Mouse (Mus musculus): Measurements from ENCODE around the gene Tubb2a. TPM values are rescaled to one million over a fixed set of nuclear protein-coding genes. Genes with fewer than 3 reads are reported as not detected.

Tubb2a gene
- polyA plus RNA-seq, 1 experiment, result 850 TPM

DNA sequence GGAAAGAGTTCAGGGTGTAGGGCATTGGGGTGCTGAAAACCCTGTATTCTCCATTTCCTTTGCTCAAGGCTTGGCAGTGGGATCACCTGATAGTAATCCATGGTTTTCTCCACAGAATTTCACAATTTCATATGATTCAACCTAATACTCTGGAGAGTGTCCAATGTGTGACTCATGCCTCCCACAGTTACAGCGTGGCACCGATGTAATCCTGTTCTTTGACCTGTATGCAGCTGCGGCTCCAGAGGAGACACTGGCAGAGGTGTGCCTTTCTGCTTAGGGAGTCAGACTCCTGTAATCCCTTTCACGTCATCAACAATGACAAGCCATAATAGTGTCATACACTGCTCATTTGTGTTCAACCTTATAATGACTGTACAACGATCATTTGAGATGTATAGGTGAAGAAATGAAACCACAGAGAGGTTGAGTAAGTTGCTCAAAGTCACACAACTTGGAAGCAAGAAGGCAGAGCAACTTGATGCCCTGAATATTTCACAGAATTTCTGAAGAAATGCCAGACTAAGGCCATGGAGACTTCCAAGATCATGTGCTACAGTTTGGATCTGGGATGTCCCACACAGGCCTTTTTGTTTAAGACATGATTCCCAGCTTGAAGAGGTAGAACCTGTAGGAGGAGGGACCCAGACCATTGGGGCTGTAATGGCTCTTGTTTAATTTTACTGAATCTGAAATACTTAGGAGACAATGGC, 34.7 kb upstream of the Tubb2a start:
- Histone ChIP-seq H3K27ac (ENCODE audit: insufficient read depth, low read length) (no peak overlapping the region), H3K27me3 (ENCODE audit: control insufficient read depth, insufficient read depth, low read length) (no peaks in the 10 kb centered on the region), H3K4me3 (replicated peaks; ENCODE audit: insufficient read depth, low read depth, low read length) (no peak overlapping the region), H3K4me1 (ENCODE audit: control insufficient read depth, insufficient read depth, low read length) (no peaks in the 10 kb centered on the region)
- WGBS, result 51% methylated on average over 5 of the region's 5 CpGs
- DNase-seq, result peak in 1 of 2 experiments; percentile 15
- TF ChIP-seq CTCF (IDR thresholded peaks at IDR 0.05; ENCODE audit: borderline replicate concordance, insufficient read depth, low read depth, low read length), result no peak
- no peak for TF ChIP-seq POLR2A (IDR thresholded peaks at IDR 0.05; ENCODE audit: borderline replicate concordance, insufficient read depth, low read length)

DNA sequence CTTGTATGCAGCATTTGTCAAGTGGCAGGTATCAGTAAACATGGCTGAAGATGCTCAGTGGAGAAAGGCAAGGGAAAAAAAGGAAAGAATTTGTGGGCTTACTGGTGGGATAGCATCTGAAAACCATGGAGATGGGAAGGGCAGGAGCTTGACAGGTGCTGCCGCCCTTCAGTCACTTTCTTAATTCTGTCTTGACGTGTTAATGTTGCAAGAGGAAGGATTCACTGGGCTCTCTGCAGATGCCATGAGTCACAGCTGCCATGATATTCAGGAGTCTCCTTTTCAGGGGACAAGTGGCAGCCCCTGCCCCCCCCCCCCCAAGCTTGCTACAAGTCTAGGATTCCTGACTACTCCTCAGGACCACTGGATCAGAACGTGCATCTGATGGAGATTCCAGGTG, 34.1 kb upstream of the Tubb2a start:
- no peak for DNase-seq
- Histone ChIP-seq H3K27me3 (ENCODE audit: control insufficient read depth, insufficient read depth, low read length) (no peaks in the 10 kb centered on the region), H3K27ac (ENCODE audit: insufficient read depth, low read length) (no peak overlapping the region), H3K4me1 (ENCODE audit: control insufficient read depth, insufficient read depth, low read length) (no peaks in the 10 kb centered on the region), H3K4me3 (replicated peaks; ENCODE audit: insufficient read depth, low read depth, low read length) (no peak overlapping the region)
- TF ChIP-seq CTCF (IDR thresholded peaks at IDR 0.05; ENCODE audit: borderline replicate concordance, insufficient read depth, low read depth, low read length) (no peak), POLR2A (IDR thresholded peaks at IDR 0.05; ENCODE audit: borderline replicate concordance, insufficient read depth, low read length) (no peak)
- 83% methylated on average over 3 of the region's 3 CpGs for WGBS

DNA sequence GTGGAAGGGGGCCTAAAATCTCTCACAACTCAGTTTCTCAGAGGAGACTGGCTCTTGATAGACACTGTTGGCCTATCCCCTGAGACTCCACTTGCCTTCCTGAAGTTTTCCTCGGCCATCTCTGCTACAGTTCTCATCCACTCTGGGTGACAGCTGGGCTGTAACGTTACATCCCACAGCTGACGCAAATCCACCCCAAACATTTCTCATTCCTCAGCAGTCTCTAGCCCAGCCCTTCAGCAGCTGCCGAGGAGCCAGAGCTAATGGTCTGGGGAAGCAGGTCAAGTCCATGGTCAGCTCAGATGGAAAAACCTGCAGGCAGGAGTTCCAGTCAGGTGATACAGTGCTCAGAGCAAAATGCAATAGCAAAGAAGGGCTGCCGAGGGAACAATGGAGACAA, 33.2 kb upstream of the Tubb2a start:
- no peaks in the 10 kb centered on the region for H3K4me1 ChIP-seq (ENCODE audit: control insufficient read depth, insufficient read depth, low read length)
- TF ChIP-seq POLR2A (IDR thresholded peaks at IDR 0.05; ENCODE audit: borderline replicate concordance, insufficient read depth, low read length) (no peak), CTCF (IDR thresholded peaks at IDR 0.05; ENCODE audit: borderline replicate concordance, insufficient read depth, low read depth, low read length) (no peak)
- no peaks in the 10 kb centered on the region for H3K27me3 ChIP-seq (ENCODE audit: control insufficient read depth, insufficient read depth, low read length)
- H3K27ac ChIP-seq (ENCODE audit: insufficient read depth, low read length), result no peak overlapping the region
- DNase-seq, result no peak
- no peak overlapping the region for H3K4me3 ChIP-seq (replicated peaks; ENCODE audit: insufficient read depth, low read depth, low read length)
- 59% methylated on average over 5 of the region's 5 CpGs for WGBS

DNA sequence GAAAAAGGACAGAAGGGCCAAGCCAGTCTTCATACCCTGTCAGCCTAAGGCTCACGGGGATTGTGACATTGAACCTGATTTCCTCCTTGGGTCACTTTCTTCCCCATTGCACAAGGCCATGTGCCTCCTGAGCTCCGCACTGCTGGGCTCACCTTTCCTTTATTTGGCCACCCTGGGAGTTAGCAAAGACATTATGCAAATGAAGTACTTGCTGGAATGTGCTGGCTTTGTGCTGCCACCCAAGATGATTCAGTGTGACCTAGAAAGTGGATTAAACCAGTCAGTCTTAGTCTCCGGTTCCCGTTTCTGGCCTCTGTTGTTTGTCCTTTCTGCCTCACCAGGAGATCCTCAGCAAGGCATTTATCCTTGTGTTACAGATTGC, 31.9 kb upstream of the Tubb2a start:
- no peaks in the 10 kb centered on the region for H3K27me3 ChIP-seq (ENCODE audit: control insufficient read depth, insufficient read depth, low read length)
- no peak for DNase-seq
- H3K4me1 ChIP-seq (ENCODE audit: control insufficient read depth, insufficient read depth, low read length), result no peaks in the 10 kb centered on the region
- WGBS, result 57% methylated on average over 4 of the region's 4 CpGs
- no peak overlapping the region for H3K4me3 ChIP-seq (replicated peaks; ENCODE audit: insufficient read depth, low read depth, low read length)
- TF ChIP-seq POLR2A (IDR thresholded peaks at IDR 0.05; ENCODE audit: borderline replicate concordance, insufficient read depth, low read length), result no peak
- no peak for TF ChIP-seq CTCF (IDR thresholded peaks at IDR 0.05; ENCODE audit: borderline replicate concordance, insufficient read depth, low read depth, low read length)
- no peak overlapping the region for H3K27ac ChIP-seq (ENCODE audit: insufficient read depth, low read length)

DNA sequence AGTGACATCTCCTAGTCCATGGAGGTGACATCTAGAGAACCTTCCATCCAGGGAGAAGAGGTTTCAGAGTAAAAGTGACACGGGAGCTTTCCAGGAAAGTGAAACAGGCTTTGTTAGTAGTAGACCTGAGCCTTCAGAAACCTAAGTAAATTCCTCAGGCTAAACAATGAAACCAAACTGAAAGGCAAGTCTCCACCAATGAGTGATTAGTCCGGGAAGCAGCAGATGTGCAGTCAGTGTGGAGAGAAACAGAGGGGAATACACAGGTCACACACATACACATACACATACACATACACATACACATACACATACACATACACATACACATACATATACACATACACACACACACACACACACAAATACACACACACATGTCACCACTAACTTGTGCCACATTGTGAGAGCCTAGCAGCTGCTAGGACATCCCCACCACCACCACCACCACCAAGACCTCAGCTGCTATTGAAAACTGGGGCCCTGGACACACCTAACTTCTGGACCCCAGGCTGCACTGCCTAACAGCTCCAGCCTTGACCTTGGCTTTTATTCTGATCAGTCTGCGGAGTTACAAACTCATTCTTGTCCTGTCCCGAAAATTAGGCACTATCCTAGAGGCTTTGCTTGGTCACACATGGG, 31.3 kb upstream of the Tubb2a start:
- H3K4me3 ChIP-seq (replicated peaks; ENCODE audit: insufficient read depth, low read depth, low read length), result no peak overlapping the region
- no peak for DNase-seq
- H3K27me3 ChIP-seq (ENCODE audit: control insufficient read depth, insufficient read depth, low read length), result no peaks in the 10 kb centered on the region
- H3K4me1 ChIP-seq (ENCODE audit: control insufficient read depth, insufficient read depth, low read length), result no peaks in the 10 kb centered on the region
- 79% methylated on average over 4 of the region's 4 CpGs for WGBS
- H3K27ac ChIP-seq (ENCODE audit: insufficient read depth, low read length), result no peak overlapping the region
- TF ChIP-seq POLR2A (IDR thresholded peaks at IDR 0.05; ENCODE audit: borderline replicate concordance, insufficient read depth, low read length) (no peak), CTCF (IDR thresholded peaks at IDR 0.05; ENCODE audit: borderline replicate concordance, insufficient read depth, low read depth, low read length) (no peak)

DNA sequence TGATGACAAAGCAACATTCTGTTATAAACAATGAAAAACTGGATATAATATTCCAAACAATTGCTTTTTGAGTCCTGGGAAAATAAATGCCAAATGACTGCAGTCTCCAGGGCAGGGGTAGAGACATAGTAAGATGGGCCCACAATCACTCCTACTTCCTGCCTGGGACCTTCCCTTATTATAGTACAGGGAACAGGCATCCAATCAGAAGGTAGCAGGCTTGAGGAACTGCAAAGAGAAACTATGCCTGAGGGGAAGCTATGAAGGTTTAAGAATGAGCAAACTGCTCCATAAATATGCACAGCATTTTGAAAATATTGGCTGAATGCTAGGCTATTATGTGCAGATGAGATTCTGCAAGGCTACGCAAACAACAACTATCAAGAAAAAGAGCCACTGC, 29.2 kb upstream of the Tubb2a start:
- no peaks in the 10 kb centered on the region for H3K27me3 ChIP-seq (ENCODE audit: control insufficient read depth, insufficient read depth, low read length)
- TF ChIP-seq CTCF (IDR thresholded peaks at IDR 0.05; ENCODE audit: borderline replicate concordance, insufficient read depth, low read depth, low read length), result no peak
- no peak for TF ChIP-seq POLR2A (IDR thresholded peaks at IDR 0.05; ENCODE audit: borderline replicate concordance, insufficient read depth, low read length)
- no peak overlapping the region for H3K27ac ChIP-seq (ENCODE audit: insufficient read depth, low read length)
- no peak for DNase-seq
- H3K4me3 ChIP-seq (replicated peaks; ENCODE audit: insufficient read depth, low read depth, low read length), result no peak overlapping the region
- 100% methylated on average over 1 of the region's 1 CpGs for WGBS
- H3K4me1 ChIP-seq (ENCODE audit: control insufficient read depth, insufficient read depth, low read length), result no peaks in the 10 kb centered on the region

DNA sequence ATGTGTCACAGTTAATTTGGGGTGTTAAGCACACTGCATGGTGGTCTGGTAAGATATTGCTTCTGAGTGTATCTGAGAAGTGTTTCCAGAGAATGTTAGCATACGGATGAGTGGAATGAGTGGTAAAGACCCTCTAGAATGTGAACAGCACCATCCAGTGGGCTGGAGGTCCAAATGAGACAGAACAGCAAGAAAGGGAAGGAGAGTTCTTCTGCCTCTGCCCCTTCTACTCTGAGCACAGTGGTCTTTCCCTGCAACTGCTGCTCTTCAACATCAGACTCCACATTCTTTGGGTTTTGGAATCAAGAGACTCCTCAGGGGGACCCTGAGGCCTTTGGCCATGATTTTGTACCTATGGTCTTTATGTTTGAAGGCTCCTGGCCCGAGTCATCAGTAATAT, 28.4 kb upstream of the Tubb2a start:
- Histone ChIP-seq H3K27me3 (ENCODE audit: control insufficient read depth, insufficient read depth, low read length) (no peaks in the 10 kb centered on the region), H3K27ac (ENCODE audit: insufficient read depth, low read length) (no peak overlapping the region), H3K4me1 (ENCODE audit: control insufficient read depth, insufficient read depth, low read length) (no peaks in the 10 kb centered on the region), H3K4me3 (replicated peaks; ENCODE audit: insufficient read depth, low read depth, low read length) (no peak overlapping the region)
- WGBS, result 89% methylated on average over 2 of the region's 2 CpGs
- DNase-seq, result no peak
- TF ChIP-seq CTCF (IDR thresholded peaks at IDR 0.05; ENCODE audit: borderline replicate concordance, insufficient read depth, low read depth, low read length) (no peak), POLR2A (IDR thresholded peaks at IDR 0.05; ENCODE audit: borderline replicate concordance, insufficient read depth, low read length) (no peak)

DNA sequence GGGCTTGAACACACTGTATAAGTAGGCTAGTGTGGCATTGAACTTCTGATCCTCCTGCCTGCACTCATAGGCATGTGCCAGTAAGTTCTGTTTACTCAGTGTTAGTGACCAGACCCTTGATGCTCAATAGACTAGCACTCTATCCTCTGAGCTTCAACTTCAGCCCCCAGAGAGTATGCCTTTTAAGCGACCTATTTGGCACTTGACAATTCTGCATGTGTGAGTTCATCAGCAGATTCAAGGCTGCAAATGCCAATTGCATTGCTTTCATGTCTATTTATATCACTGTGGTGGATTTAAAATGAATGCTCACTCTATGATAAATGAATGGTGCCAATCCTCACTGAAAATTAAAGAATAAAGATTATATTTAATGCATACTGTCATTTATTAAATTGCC, 27.6 kb upstream of the Tubb2a start:
- WGBS, result 18% methylated on average over 1 of the region's 1 CpGs
- no peak overlapping the region for H3K4me3 ChIP-seq (replicated peaks; ENCODE audit: insufficient read depth, low read depth, low read length)

More for the DNA sequence above, 27.6 kb upstream of the Tubb2a start:
- TF ChIP-seq POLR2A (IDR thresholded peaks at IDR 0.05; ENCODE audit: borderline replicate concordance, insufficient read depth, low read length), result no peak
- no peak for TF ChIP-seq CTCF (IDR thresholded peaks at IDR 0.05; ENCODE audit: borderline replicate concordance, insufficient read depth, low read depth, low read length)
- H3K27me3 ChIP-seq (ENCODE audit: control insufficient read depth, insufficient read depth, low read length), result no peaks in the 10 kb centered on the region
- no peak overlapping the region for H3K27ac ChIP-seq (ENCODE audit: insufficient read depth, low read length)
- no peak for DNase-seq
- no peaks in the 10 kb centered on the region for H3K4me1 ChIP-seq (ENCODE audit: control insufficient read depth, insufficient read depth, low read length)
